Mouse (Mus musculus) ovary, postnatal 14 days (tissue): ENCODE measurements around the gene Phldb3.
A peak's percentile ranks its signal among the peaks of the same experiment; 100 is the strongest.

ENCODE experiments used
- DNase-seq: peaks from one replicate; pipeline ENCODE4 v3.0.0; 2022; ENCODE audit warnings: low spot score

The Phldb3 gene

DNA sequence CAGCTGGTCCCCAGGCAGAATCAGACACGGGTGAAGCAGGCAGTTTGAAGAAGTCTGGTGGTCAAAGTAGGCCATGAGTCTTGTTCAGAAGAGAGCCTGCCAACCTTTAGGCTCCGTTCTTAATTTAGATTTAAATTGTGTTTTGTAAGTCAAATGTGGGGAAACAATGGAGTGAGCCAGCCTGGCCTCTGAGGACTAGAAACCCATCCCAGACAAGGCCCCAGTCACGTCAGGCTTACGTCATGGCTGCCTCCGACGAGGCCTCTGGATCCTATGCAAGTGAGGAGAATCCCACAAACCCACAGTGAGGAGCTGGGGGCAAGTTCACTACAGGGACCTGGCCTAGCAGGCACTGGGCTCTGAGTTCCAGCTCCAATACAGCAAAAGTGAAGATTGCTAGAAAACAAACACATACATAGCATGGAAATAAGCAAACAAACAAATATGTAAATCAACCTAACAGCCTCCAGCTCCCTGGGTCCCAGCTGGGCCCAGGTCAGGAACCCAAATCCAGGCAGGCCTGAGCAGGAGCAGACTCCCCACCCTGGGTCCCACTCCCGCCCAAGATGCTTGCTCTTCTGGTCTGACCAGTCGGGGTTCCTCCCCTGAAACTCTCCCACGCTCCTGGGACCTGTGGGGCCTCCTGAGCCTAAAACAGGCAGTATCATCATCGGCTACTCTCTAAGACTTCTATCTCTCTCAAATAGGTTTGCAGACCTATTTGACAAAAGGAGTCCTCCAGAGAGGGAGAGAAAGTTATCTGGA, 19.7 kb downstream of the Phldb3 start:
- no peak for DNase-seq

GRCm38 (mm10) chr7:24636264-24636663, 25.7 kb downstream of the Phldb3 start, which contains the start of gene Lypd3:
Lypd3 (plus strand) TSS chr7:24636550.
- no peak for DNase-seq

- DNase-seq, result no peak
These were observed 26.5 kb downstream of the Phldb3 start for GRCm38 (mm10) chr7:24637046-24637445.

- DNase-seq, result no peak
These were observed 27.7 kb downstream of the Phldb3 start for GRCm38 (mm10) chr7:24638026-24638856.

- no peak for DNase-seq
These were observed 29.9 kb downstream of the Phldb3 start for GRCm38 (mm10) chr7:24640450-24640849.

DNA sequence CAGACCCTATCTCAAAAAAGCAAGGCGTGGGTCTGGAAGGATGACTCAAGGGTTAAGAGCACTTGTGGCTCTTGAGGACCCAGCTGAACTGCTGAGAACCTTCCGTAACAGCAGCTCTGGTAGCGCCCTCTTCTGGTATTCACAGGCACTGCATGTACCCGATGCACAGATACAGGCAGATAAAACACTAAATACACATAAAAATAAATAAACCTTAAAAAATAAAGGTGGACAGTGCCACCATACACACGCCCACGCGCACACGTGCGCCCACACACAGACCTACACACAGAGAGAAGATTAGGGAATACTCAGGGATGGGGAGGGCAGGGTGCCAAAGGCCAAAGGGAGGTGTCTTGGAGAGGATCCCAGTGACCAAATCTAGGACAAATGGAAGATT, 31.9 kb downstream of the Phldb3 start:
- DNase-seq, result peak; percentile 29

DNA sequence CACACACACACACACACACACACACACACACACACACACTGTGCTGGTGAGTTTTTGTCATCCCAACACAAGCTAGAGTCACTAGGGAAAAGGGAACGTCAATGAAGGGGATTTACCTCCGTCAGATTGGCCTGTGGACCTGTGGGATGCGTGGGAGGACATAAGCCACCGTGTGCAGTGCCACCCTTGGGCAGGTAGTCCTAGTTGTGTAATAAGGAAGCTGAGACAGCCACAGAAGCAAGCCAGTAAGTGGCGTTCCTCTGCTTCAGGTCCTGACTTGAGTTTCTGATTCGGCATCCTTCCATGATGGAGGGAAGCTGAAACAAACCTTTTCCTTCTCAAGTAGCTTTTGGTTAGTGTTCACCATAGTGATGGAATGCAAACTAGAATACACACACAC, 33.9 kb downstream of the Phldb3 start:
- DNase-seq, result no peak

GRCm38 (mm10) chr7:24644996-24645395, 34.4 kb downstream of the Phldb3 start:
- no peak for DNase-seq

DNA sequence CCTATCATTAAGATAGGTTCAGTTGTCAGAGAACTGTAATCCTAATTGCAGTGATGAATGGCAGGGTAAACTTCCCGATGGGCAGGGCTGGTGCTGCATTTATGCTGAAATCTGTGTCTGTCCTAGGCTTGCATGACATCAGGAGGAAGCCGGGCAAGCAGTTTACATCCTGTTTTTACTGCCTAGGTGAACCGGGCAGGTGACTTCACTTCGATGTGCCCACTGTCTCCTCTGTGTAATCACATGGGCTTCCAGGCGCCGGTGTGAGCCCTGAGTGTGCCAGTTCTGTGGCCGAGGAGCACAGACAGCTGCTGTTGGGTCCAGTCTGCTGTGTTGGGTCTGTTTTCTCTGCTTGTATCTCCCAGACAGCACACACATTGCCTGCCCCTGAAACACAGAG, 35.9 kb downstream of the Phldb3 start:
- DNase-seq, result no peak

DNA sequence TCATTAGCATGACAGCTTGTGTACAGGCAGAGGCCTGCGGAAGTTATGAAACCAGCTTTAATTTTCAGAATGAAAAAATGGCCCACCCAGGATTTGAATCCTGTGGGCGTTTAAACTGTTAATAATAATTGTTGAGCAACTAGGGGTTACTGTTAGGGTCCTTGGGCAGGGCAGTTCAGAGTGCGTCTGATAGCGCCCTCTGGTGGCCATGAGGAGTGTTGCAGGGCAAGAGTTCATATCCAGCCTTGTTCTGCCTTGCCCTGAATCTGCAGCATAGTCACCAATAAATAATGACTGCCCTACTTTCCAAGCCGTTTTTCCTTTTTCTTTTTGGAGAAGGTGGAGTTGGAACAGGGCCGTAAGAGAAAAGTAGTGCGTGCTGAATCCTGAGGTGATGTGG, 43.1 kb downstream of the Phldb3 start:
- peak; percentile 60 for DNase-seq

GRCm38 (mm10) chr7:24659737-24660357, 49.3 kb downstream of the Phldb3 start:
- no peak for DNase-seq

GRCm38 (mm10) chr7:24661118-24661904, 50.7 kb downstream of the Phldb3 start:
- no peak for DNase-seq

GRCm38 (mm10) chr7:24662575-24662974, 52.0 kb downstream of the Phldb3 start:
- peak; percentile 62 for DNase-seq

DNA sequence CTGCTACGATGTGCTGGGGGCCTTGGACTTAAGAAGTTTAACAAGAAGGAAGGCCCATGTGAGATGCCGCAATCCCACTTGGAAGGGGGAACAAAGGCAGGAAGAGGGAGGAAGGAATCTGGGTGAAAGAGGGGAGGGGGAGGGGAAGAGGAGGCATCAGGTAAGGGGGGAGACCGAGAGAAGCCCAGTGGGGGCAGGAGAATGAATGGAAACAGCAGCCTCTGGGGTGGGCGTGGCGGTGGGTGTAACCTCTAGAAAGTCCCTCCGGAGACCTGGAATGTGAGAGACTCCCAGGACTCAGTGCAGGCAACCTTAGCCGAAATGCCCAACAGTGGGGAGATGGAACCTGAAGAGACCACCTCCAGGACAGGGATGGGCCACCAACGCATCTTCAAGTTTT, 53.7 kb downstream of the Phldb3 start:
- DNase-seq, result no peak

DNA sequence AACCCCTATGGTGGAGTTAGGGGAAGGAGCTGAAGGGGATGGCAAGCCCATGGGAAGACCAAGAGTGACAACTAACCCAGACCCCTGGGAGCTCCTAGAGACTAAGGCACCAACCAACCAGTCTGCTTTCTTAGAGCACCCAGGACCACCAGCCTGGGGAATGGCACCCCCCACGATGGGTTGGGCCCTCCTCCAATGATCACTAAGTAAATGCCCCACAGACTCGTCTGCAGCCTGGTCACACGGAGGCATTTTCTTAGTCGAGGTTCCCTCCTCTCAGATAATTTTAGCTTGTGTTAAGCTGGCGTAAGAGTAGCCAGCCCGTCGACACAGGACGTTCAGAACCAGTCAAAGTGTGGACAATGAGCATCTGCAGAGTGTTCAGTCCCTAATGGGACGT, 54.4 kb downstream of the Phldb3 start:
- DNase-seq, result no peak

DNA sequence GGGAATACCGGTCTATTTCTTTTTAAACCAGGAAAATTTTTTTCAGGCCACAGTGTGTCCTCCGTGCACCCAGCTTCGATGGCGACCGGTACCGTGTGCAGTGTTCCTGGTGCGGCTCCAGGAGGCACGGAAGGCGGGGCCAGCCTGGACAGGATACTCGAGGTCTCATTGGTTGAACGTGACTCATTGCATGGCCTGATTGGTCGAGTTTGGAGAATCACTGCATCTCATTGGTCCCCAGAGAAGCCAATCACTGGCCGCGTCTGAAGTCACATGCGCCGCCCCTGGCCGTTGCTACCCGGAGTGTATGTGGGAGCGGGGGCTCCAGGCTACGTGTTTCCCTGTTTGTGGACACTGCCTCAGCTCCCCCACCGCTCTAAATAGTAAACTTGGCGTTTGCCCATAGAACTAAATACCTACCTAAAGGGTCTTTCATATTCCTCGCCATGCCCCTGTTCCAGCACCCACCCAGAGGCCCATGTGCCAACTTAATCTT, 61.4 kb downstream of the Phldb3 start:
- DNase-seq, result no peak

GRCm38 (mm10) chr7:24676575-24676974, 66.0 kb downstream of the Phldb3 start, which contains the start of gene Tex101:
Tex101 (minus strand) TSS chr7:24676675.
- no peak for DNase-seq
